Mouse (Mus musculus): Measurements from ENCODE around the gene Pacrg. TPM values are rescaled to one million over a fixed set of nuclear protein-coding genes. Genes with fewer than 3 reads are reported as not detected.

The Pacrg gene
- 5.4 and 6.1 TPM in 2 replicates for polyA plus RNA-seq (2015; fragmentation: Nextera tagmentation; extraction: Ambion mirVana)

DNA sequence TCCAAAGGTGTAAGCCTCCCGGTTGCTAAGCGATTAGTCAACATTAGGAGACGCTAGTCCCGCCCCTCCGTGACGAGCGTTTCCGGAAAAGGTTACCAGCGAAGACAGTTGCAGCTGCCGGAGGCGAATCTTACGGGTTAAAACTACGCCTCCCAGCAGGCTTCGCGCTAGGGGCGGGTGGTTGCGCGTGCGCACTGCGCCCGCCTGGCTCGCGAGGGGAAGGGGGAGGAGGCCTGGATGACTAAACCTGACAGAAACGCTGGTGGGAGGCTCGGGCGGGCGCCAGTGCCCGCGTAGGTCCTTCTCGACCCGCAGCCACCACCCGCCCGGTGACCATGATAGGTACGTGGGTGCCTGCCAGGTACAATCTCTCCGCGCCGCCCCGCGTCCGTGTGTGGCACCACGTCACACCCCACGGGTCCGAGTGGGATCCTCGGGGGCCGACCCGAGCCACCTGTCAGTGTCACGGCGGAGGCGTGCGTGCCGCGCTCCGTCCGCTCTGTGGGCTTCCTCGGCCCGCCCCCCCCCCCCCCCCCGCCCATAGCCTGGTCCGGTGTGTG is at the start of gene Pacrg, which contains the start of gene Prkn:
Pacrg (minus strand) TSS at position 164 of the 560 bp plus-strand sequence.
Prkn (plus strand) TSS at position 237 of the 560 bp plus-strand sequence.

Other genes with a start within 250 kb of the Pacrg start
- gene Prkn, start 73 bp upstream of the Pacrg start, polyA plus RNA-seq (2015; fragmentation: Nextera tagmentation; extraction: Ambion mirVana) = 3.4 and 4.2 TPM in 2 replicates

Measured in adrenal gland, postnatal 0 days (tissue).